Mouse (Mus musculus): ENCODE measurements around the gene Cdh23. TPM values are rescaled to one million over a fixed set of nuclear protein-coding genes. Genes with fewer than 3 reads are reported as not detected.

Cdh23 gene
- total RNA-seq, 2 experiments from 2014 or later, result 1.7 to 1.8 TPM

- no peak for DNase-seq (ENCODE audit: low spot score in 2 of 2)
- intact Hi-C loops (cut with DNase I), result no loop called here
These were observed 435.6 kb downstream of the Cdh23 start for GRCm38 (mm10) chr10:60260557-60261294.

- intact Hi-C loops (cut with DNase I), result no loop called here
- DNase-seq (ENCODE audit: low spot score in 2 of 2), result no peak
These were observed 438.9 kb downstream of the Cdh23 start for GRCm38 (mm10) chr10:60257261-60257825.

- intact Hi-C loops (cut with DNase I), result no loop called here
These were observed 440.2 kb downstream of the Cdh23 start for GRCm38 (mm10) chr10:60256088-60256487.

More at GRCm38 (mm10) chr10:60256088-60256487, 440.2 kb downstream of the Cdh23 start:
- DNase-seq (ENCODE audit: low spot score in 2 of 2), result no peak

Other genes with a start within 250 kb of the Cdh23 start
- gene Slc29a3, start 56.3 kb upstream of the Cdh23 start, total RNA-seq (2021), result 10 to 100 TPM; 15.5 to 18.4 TPM
- gene Unc5b, start 135.1 kb upstream of the Cdh23 start, total RNA-seq (2021), result 10 to 100 TPM in 1 of 2 experiments, 1 to 10 TPM in 1; 9.7 to 13.5 TPM